Mouse (Mus musculus): ENCODE data around the gene Hist1h2ac. TPM values are rescaled to one million over a fixed set of nuclear protein-coding genes. Genes with fewer than 3 reads are reported as not detected.

Hist1h2ac gene
- 21.4 and 34.7 TPM in 2 replicates for total RNA-seq (2023)

DNA sequence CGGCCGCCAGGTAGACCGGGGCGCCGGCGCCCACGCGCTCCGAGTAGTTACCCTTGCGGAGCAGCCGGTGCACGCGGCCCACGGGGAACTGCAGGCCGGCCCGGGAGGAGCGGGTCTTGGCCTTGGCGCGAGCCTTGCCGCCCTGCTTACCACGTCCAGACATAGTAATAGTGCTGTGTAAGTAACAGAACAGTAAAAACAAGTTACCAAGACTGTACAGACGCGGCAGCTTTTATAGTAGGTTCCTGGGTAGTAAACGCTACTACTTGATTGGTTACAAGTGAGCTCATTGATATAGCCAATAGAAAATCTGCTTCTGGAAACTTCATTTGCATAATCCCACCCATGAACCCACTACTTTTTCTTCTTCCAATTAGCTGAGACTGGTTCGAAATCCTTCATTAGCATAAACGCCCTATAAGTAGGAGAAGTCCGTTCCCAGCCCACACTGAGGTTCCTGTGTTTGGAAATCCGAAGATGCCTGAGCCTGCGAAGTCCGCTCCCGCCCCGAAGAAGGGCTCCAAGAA, at the start of gene Hist1h2ac, which contains the start of gene Hist1h2bc:
Hist1h2ac (minus strand) TSS at position 194 of the 527 bp plus-strand sequence.
Hist1h2bc (plus strand) TSS at position 445 of the 527 bp plus-strand sequence.

GRCm38 (mm10) chr13:23710374-23711089, 26.8 kb upstream of the Hist1h2ac start, which contains the start of gene Hfe:
Hfe (minus strand) TSS chr13:23710854.

GRCm38 (mm10) chr13:23698300-23698693, 14.5 kb upstream of the Hist1h2ac start, which contains the start of gene Hist1h4c:
Hist1h4c (minus strand) TSS chr13:23698454.

DNA sequence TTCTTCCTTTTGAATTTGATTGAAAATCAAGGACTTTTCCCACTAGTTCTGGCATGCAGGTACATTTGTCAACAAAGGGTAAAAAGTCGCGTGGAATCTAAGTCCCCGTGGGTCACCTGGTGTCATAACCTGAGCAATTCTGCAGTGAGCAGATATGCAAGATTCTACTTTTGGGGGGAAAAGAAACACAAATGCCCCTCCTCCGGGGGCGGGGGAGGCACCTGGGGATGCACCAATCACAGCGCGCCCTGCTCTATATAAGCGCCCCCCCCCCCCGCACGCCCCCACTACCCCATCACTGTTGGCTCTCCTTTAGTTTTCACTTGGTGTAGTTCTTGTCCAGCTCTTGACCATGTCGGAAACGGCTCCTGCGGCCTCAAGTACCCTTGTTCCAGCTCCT, 11.8 kb upstream of the Hist1h2ac start, which contains the start of gene Hist1h1t:
Hist1h1t (plus strand) TSS at position 301 of the 400 bp plus-strand sequence.

Other genes starting within 250 kb of the Hist1h2ac start
- not detected in 2 replicates for gene Btn1a1, start 218.0 kb downstream of the Hist1h2ac start, total RNA-seq (2023)
- gene Btn2a2, start 195.1 kb downstream of the Hist1h2ac start, total RNA-seq (2023): not detected in 2 replicates
- gene Hist1h4h, start 152.9 kb downstream of the Hist1h2ac start, total RNA-seq (2023): 492 and 1,085 TPM in 2 replicates
- 675 and 802 TPM in 2 replicates for gene Hist1h2af, start 150.0 kb downstream of the Hist1h2ac start, total RNA-seq (2023)
- gene Hist1h3g, start 148.5 kb downstream of the Hist1h2ac start, total RNA-seq (2023): 96.3 and 179 TPM in 2 replicates
- 54.8 and 79.6 TPM in 2 replicates for gene Hist1h2bh, start 140.6 kb downstream of the Hist1h2ac start, total RNA-seq (2023)
- gene Hist1h3f, start 139.9 kb downstream of the Hist1h2ac start, total RNA-seq (2023): 164 and 316 TPM in 2 replicates
- gene Hist1h4f, start 132.3 kb downstream of the Hist1h2ac start, total RNA-seq (2023): 1,320 and 1,633 TPM in 2 replicates
- 65.0 and 74.8 TPM in 2 replicates for gene Hist1h1d, start 130.7 kb downstream of the Hist1h2ac start, total RNA-seq (2023)
- 389 and 653 TPM in 2 replicates for gene Hist1h3e, start 121.6 kb downstream of the Hist1h2ac start, total RNA-seq (2023)
- 112 and 128 TPM in 2 replicates for gene Hist1h2ae, start 112.7 kb downstream of the Hist1h2ac start, total RNA-seq (2023)
- 877 and 1,185 TPM in 2 replicates for gene Hist1h2bg, start 112.6 kb downstream of the Hist1h2ac start, total RNA-seq (2023)
- gene Hist1h2bf, start 109.8 kb downstream of the Hist1h2ac start, total RNA-seq (2023): 501 and 811 TPM in 2 replicates
- 41.5 and 76.0 TPM in 2 replicates for gene Hist1h2ad, start 109.6 kb downstream of the Hist1h2ac start, total RNA-seq (2023)
- gene Hist1h3d, start 108.2 kb downstream of the Hist1h2ac start, total RNA-seq (2023): 49.0 and 98.9 TPM in 2 replicates
- 447 and 512 TPM in 2 replicates for gene Hist1h4d, start 102.3 kb downstream of the Hist1h2ac start, total RNA-seq (2023)
- gene Hist1h2be, start 62.8 kb downstream of the Hist1h2ac start, total RNA-seq (2023): 59.1 and 80.7 TPM in 2 replicates
- 628 and 671 TPM in 2 replicates for gene Hist1h1e, start 61.4 kb downstream of the Hist1h2ac start, total RNA-seq (2023)
- 85.6 and 87.8 TPM in 2 replicates for gene Hist1h2bc, start 251 bp upstream of the Hist1h2ac start, total RNA-seq (2023)
- gene Hist1h1t, start 11.9 kb upstream of the Hist1h2ac start, total RNA-seq (2023): 0.75 TPM in 1 of 2 replicates, not detected in the other
- 147 and 286 TPM in 2 replicates for gene Hist1h4c, start 14.5 kb upstream of the Hist1h2ac start, total RNA-seq (2023)
- 2.0 and 2.2 TPM in 2 replicates for gene Hfe, start 26.9 kb upstream of the Hist1h2ac start, total RNA-seq (2023)
- 1,418 and 1,573 TPM in 2 replicates for gene Hist1h1c, start 54.9 kb upstream of the Hist1h2ac start, total RNA-seq (2023)
- gene Hist1h3c, start 61.7 kb upstream of the Hist1h2ac start, total RNA-seq (2023): 379 and 485 TPM in 2 replicates
- gene Hist1h2bb, start 62.8 kb upstream of the Hist1h2ac start, total RNA-seq (2023): 566 and 573 TPM in 2 replicates
- 470 and 881 TPM in 2 replicates for gene Hist1h2ab, start 67.2 kb upstream of the Hist1h2ac start, total RNA-seq (2023)
- gene Hist1h3b, start 68.3 kb upstream of the Hist1h2ac start, total RNA-seq (2023): 584 and 951 TPM in 2 replicates
- 196 and 310 TPM in 2 replicates for gene Hist1h4b, start 73.1 kb upstream of the Hist1h2ac start, total RNA-seq (2023)
- 278 and 356 TPM in 2 replicates for gene Hist1h4a, start 77.3 kb upstream of the Hist1h2ac start, total RNA-seq (2023)
- 546 and 576 TPM in 2 replicates for gene Hist1h3a, start 78.4 kb upstream of the Hist1h2ac start, total RNA-seq (2023)
- 193 and 241 TPM in 2 replicates for gene Hist1h1a, start 79.7 kb upstream of the Hist1h2ac start, total RNA-seq (2023)
- gene Trim38, start 86.0 kb upstream of the Hist1h2ac start, total RNA-seq (2023): not detected in 2 replicates
- gene Slc17a2, start 123.0 kb upstream of the Hist1h2ac start, total RNA-seq (2023): not detected in 2 replicates
- not detected in 2 replicates for gene Slc17a3, start 155.5 kb upstream of the Hist1h2ac start, total RNA-seq (2023)
- gene Slc17a1, start 183.8 kb upstream of the Hist1h2ac start, total RNA-seq (2023): not detected in 2 replicates
- gene Slc17a4, start 231.1 kb upstream of the Hist1h2ac start, total RNA-seq (2023): not detected in 2 replicates